Mouse (Mus musculus) testis, adult 10 weeks (tissue): ENCODE data around the gene Myl4. TPM values are rescaled to one million over a fixed set of nuclear protein-coding genes. Genes with fewer than 3 reads are reported as not detected.

Source experiments
- polyA plus RNA-seq: library from polyadenylated mRNA; stranded (reverse); fragments of 350-450 nt; fragmentation: Illumina TruSeq; extraction: RNeasy Lipid Tissue Mini Kit (QIAGEN cat#74804); gene quantifications from one replicate; pipeline ENCODE4 v1.2.3, GENCODE M21; 2014; ENCODE audit warnings: low read depth, low replicate concordance

Myl4 gene
- polyA plus RNA-seq: 3.5 TPM

GRCm38 (mm10) chr11:104550406-104550974, at the start of gene Myl4, which contains the start of gene Cdc27:
Gene Myl4, plus strand, starts transcription at chr11:104550663.
Gene Cdc27, minus strand, starts transcription at chr11:104550620.

GRCm38 (mm10) chr11:104607491-104608245, 57.2 kb downstream of the Myl4 start, which contains the start of gene Itgb3:
Gene Itgb3, plus strand, starts transcription at chr11:104608000.

Other genes starting within 250 kb of the Myl4 start
- 40.8 TPM for gene Kansl1, start 81.8 kb upstream of the Myl4 start, polyA plus RNA-seq
- gene Cdc27, start within 50 bp of the Myl4 start, polyA plus RNA-seq: 261 TPM
- 0.59 TPM for gene Itgb3, start 57.3 kb downstream of the Myl4 start, polyA plus RNA-seq
- 37.2 TPM for gene Gm11639, start 135.0 kb downstream of the Myl4 start, polyA plus RNA-seq